Mouse (Mus musculus): ENCODE measurements around the gene Ldhal6b. TPM values are rescaled to one million over a fixed set of nuclear protein-coding genes. Genes with fewer than 3 reads are reported as not detected.

Ldhal6b gene
- total RNA-seq, 2 experiments from 2014 or later, result 0.82 to 0.89 TPM

Small RNAs within 50 kb of the gene (microRNA-seq; reads per million reads assigned to microRNA genes)
- gene Gm22475, result not detected

Other genes starting within 250 kb of the Ldhal6b start
- gene Tmem242, start 21.5 kb upstream of the Ldhal6b start, total RNA-seq (2021), result 100 to 1,000 TPM; 116 to 122 TPM
- 1 to 10 TPM; 4.4 to 5.7 TPM for gene Zdhhc14, start 73.8 kb upstream of the Ldhal6b start, total RNA-seq (2021)

Measured in adrenal gland, postnatal 36 days (tissue).